Mouse (Mus musculus) skeletal muscle tissue, postnatal 0 days (tissue): ENCODE data around the gene Mpped2. TPM values are rescaled to one million over a fixed set of nuclear protein-coding genes. Genes with fewer than 3 reads are reported as not detected.

Experiments used
- polyA plus RNA-seq: library from polyadenylated mRNA; unstranded; fragments of >200 nt; fragmentation: Nextera tagmentation; extraction: Ambion mirVana; gene quantifications from 2 replicates; pipeline ENCODE4 v1.2.1, GENCODE M21; 2015

The Mpped2 gene
- 3.5 TPM in 2 replicates for polyA plus RNA-seq

DNA sequence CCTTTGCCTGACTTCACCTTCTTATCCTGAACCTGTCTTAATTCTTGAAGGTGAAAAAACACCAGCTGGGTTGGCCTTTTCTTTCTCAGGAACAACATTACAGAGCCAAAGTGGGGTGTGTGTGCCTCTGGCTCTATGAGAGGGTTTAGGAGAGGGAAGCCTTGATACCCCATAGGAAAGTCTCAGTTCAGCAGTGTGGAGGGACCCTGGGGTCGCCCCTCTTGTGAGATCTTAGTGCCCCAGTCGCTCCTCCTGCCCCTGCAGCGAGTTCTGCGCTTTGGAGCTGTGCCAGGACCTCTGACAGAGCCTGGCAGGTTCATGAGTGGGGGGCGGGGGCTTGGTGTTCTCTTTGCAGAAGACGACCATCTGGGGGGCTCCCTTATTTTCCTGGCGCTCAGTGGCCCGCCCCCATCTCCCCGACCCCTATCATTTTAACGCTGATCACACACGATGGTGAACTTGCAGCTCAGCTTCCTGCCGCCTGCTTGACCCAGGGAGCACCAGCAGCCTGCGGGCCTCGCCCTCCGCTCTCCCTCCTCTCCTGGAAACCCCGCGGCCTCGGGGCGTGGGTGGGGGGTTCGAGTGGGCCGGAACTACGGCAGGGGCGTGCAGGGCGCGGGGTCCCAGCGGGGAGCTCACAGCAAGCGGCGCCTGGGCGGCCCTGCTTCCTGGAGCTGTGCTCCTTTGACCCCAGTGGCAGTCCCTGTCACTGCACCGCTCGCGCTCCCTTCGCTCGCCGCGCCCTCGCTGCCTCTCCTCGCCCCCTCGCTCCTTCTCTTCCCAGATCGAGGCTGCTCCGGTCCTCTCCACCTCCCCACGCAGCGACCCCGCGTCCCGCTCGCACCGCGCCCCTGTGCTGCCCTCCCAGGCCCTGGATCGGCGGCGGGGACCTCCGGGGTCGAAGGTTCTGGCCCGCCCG, at the start of gene Mpped2:
TSS of gene Mpped2 (plus strand) at position 487 of the 919 bp plus-strand sequence.

